Mouse (Mus musculus) E14TG2a.4 (cell line): ENCODE data around the gene Rsad2.

Experiments used
- CTCF ChIP-seq: conservative IDR thresholded peaks from 2 replicates; pipeline ENCODE4 v1.5.1; 2014; ENCODE audit warnings: low read length
- NANOG ChIP-seq: IDR thresholded peaks from 2 replicates; pipeline ENCODE4 v1.6.1; 2014; ENCODE audit warnings: borderline replicate concordance, low read length, mixed read lengths

- TF ChIP-seq CTCF (no peak), NANOG (no peak)
Measured at GRCm38 (mm10) chr12:26399391-26399790, 56.9 kb downstream of the Rsad2 start.
